Mouse (Mus musculus): Measurements from ENCODE around the gene Gpx8. TPM values are rescaled to one million over a fixed set of nuclear protein-coding genes. Genes with fewer than 3 reads are reported as not detected.

Gene Gpx8
- total and polyA plus RNA-seq, 3 experiments: not detected

DNA sequence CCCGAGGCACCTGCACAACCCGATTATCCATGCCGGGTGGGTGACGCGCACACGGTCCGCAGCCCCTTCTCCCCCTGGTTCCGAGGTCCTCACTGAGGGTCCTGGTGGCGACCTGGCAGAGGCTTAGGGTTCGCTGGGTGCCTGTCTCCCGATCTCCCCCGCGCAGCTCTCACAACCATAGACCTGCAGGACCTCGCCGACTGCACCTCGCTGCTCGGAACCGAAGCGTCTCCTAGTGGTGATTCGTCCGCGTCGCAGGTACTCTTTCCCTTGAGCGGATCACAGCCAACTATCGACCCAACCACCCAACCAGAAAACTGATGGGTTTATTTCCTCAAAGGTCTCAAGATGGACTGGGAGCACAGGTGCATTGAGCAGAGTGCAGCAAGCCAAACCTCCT lies 52.0 kb downstream of the Gpx8 start:
- Histone ChIP-seq H3K27me3 (ENCODE audit: control insufficient read depth in 1 of 2, insufficient read depth in 2 of 2, low read length in 2 of 2) (0 out of 4 replicates have a peak, but pooled peaks cover 0 to 2% of the 10 kb centered on the region in 2 experiments), H3K9ac (ENCODE audit: control insufficient read depth, low read depth, low read length, poor library complexity, severe bottlenecking) (no peak overlapping the region), H3K36me3 (ENCODE audit: control insufficient read depth in 1 of 2, insufficient read depth in 2 of 2, low read length in 2 of 2) (no peaks in the 10 kb centered on the region), H3K4me3 (ENCODE audit: control insufficient read depth in 1 of 2, insufficient read depth in 1 of 2, low read depth in 2 of 2, low read length in 2 of 2) (no peak overlapping the region), H3K9me3 (replicated peaks; ENCODE audit: insufficient read depth, low read length) (no peaks in the 10 kb centered on the region), H3K4me1 (ENCODE audit: control insufficient read depth in 1 of 2, insufficient read depth in 2 of 2, low read length in 2 of 2) (no peaks in the 10 kb centered on the region), H3K27ac (ENCODE audit: control insufficient read depth, low read depth, low read length) (no peak overlapping the region), H3K79me2 (ENCODE audit: control insufficient read depth, insufficient read depth, low read length, poor library complexity) (no peaks in the 10 kb centered on the region)
- TF ChIP-seq GABPA (IDR thresholded peaks at IDR 0.05; ENCODE audit: low read depth, low read length) (no peak), NELFE (IDR thresholded peaks at IDR 0.05; ENCODE audit: low read depth, low read length) (no peak), ZKSCAN1 (IDR thresholded peaks at IDR 0.05; ENCODE audit: low read depth, low read length) (no peak), POLR2A (IDR thresholded peaks at IDR 0.05; ENCODE audit: control insufficient read depth in 1 of 2, insufficient read depth in 1 of 2, low read depth in 1 of 2, low read length in 2 of 2, poor library complexity in 1 of 2) (no peak), CTCF (IDR thresholded peaks at IDR 0.05 in 2 of 3, conservative IDR thresholded peaks at IDR 0.05 in 1 of 3; ENCODE audit: control insufficient read depth in 1 of 3, insufficient read depth in 1 of 3, low read depth in 2 of 3, low read length in 3 of 3, poor library complexity in 1 of 3, severe bottlenecking in 1 of 3) (no peak), E2F4 (IDR thresholded peaks at IDR 0.05; ENCODE audit: borderline replicate concordance, low read depth, low read length) (no peak), TBP (IDR thresholded peaks at IDR 0.05; ENCODE audit: low read depth, low read length) (no peak), MAZ (IDR thresholded peaks at IDR 0.05; ENCODE audit: low read depth, low read length) (no peak), USF2 (IDR thresholded peaks at IDR 0.05; ENCODE audit: borderline replicate concordance in 1 of 2, insufficient read depth in 1 of 2, low read depth in 1 of 2, low read length in 2 of 2) (no peak), CHD1 (IDR thresholded peaks at IDR 0.05; ENCODE audit: low read depth, low read length) (no peak), EP300 (IDR thresholded peaks at IDR 0.05; ENCODE audit: low read depth in 1 of 2, low read length in 2 of 2) (no peak), ZMIZ1 (IDR thresholded peaks at IDR 0.05; ENCODE audit: low read depth, low read length) (no peak), CHD2 (IDR thresholded peaks at IDR 0.05; ENCODE audit: low read length) (no peak), TAL1 (IDR thresholded peaks at IDR 0.05; ENCODE audit: low read length) (no peak), ZC3H11A (IDR thresholded peaks at IDR 0.05; ENCODE audit: low read depth, low read length) (no peak), MYC (IDR thresholded peaks at IDR 0.05; ENCODE audit: low read depth, low read length) (no peak), SIN3A (IDR thresholded peaks at IDR 0.05; ENCODE audit: low read length) (no peak)
- no peak for DNase-seq (ENCODE audit: low read depth, low spot score)

DNA sequence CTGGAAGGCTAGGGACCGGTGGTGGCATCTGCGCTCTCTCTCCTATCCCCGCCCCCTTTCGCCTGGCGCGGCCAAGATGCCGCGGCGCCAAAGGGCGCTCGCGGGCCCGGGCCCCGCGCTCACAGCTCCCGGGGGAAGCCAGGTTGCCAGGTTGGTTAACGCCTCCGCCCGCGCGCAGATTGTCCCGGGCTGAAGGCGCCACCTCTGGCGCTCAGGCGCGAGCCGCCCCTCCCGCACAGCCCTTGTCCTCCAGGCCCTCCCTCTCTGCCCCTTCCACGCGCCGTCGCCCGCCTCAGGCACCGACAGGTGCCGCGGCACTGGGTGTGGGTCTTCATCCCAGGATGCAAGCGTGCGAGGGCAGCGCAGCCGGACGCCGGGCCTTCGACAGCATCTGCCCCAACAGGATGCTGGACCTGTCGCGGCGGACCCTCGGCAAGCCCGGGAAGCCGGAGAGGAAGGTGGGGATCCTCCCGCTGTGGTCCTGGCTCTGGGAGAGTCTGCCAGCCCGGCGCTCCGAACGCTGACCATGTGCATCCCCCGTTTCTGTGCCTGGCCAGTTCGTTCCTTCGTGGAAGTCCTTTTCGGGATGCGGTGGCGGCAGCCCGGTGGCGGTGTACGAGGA lies 52.6 kb downstream of the Gpx8 start, which contains the start of gene Mcidas:
TSS of gene Mcidas (plus strand) at position 315 of the 622 bp plus-strand sequence.
- Histone ChIP-seq H3K9ac (ENCODE audit: control insufficient read depth, low read depth, low read length, poor library complexity, severe bottlenecking) (no peak within 1 kb of the TSS), H3K9me3 (replicated peaks; ENCODE audit: insufficient read depth, low read length) (no peaks in the 10 kb centered on the region), H3K27me3 (ENCODE audit: control insufficient read depth in 1 of 2, insufficient read depth in 2 of 2, low read length in 2 of 2) (0 out of 4 replicates have a peak, but pooled peaks cover 0 to 2% of the 10 kb centered on the region in 2 experiments), H3K79me2 (ENCODE audit: control insufficient read depth, insufficient read depth, low read length, poor library complexity) (no peaks in the 10 kb centered on the region), H3K4me3 (ENCODE audit: control insufficient read depth in 1 of 2, insufficient read depth in 1 of 2, low read depth in 2 of 2, low read length in 2 of 2) (no peak within 1 kb of the TSS), H3K4me1 (ENCODE audit: control insufficient read depth in 1 of 2, insufficient read depth in 2 of 2, low read length in 2 of 2) (no peaks in the 10 kb centered on the region), H3K27ac (ENCODE audit: control insufficient read depth, low read depth, low read length) (no peak within 1 kb of the TSS), H3K36me3 (ENCODE audit: control insufficient read depth in 1 of 2, insufficient read depth in 2 of 2, low read length in 2 of 2) (no peaks in the 10 kb centered on the region)
- no peak for DNase-seq (ENCODE audit: low read depth, low spot score)
- TF ChIP-seq CHD1 (IDR thresholded peaks at IDR 0.05; ENCODE audit: low read depth, low read length) (no peak), MAX (IDR thresholded peaks at IDR 0.05; ENCODE audit: low read length) (no peak), NRF1 (IDR thresholded peaks at IDR 0.05; ENCODE audit: insufficient read depth, low read depth, low read length, poor library complexity, severe bottlenecking) (no peak), POLR2AphosphoS2 (IDR thresholded peaks at IDR 0.05; ENCODE audit: low read length) (no peak), ETS1 (IDR thresholded peaks at IDR 0.05; ENCODE audit: low read depth, low read length) (no peak), RAD21 (IDR thresholded peaks at IDR 0.05; ENCODE audit: low read depth, low read length) (no peak), MEF2A (IDR thresholded peaks at IDR 0.05; ENCODE audit: extremely low read depth, insufficient replicate concordance, low read depth, low read length, poor library complexity, severe bottlenecking) (no peak), UBTF (IDR thresholded peaks at IDR 0.05; ENCODE audit: borderline replicate concordance, insufficient read depth, low read depth, low read length) (no peak), EP300 (IDR thresholded peaks at IDR 0.05; ENCODE audit: low read depth in 1 of 2, low read length in 2 of 2) (no peak), KAT2A (conservative IDR thresholded peaks at IDR 0.05; ENCODE audit: low read depth, low read length) (no peak), JUND (IDR thresholded peaks at IDR 0.05; ENCODE audit: low read depth, low read length) (no peak), GATA1 (IDR thresholded peaks at IDR 0.05; ENCODE audit: low read depth, low read length) (no peak), TCF12 (IDR thresholded peaks at IDR 0.05; ENCODE audit: low read depth, low read length) (no peak), ELF1 (IDR thresholded peaks at IDR 0.05; ENCODE audit: low read depth, low read length) (no peak), MYC (IDR thresholded peaks at IDR 0.05; ENCODE audit: low read depth, low read length) (no peak), TAL1 (IDR thresholded peaks at IDR 0.05; ENCODE audit: low read length) (no peak), POLR2A (IDR thresholded peaks at IDR 0.05; ENCODE audit: control insufficient read depth in 1 of 2, insufficient read depth in 1 of 2, low read depth in 1 of 2, low read length in 2 of 2, poor library complexity in 1 of 2) (no peak), BHLHE40 (IDR thresholded peaks at IDR 0.05; ENCODE audit: borderline replicate concordance, low read depth, low read length) (no peak), USF1 (IDR thresholded peaks at IDR 0.05; ENCODE audit: low read depth, low read length) (no peak)

Measured in MEL (cell line).